Mouse (Mus musculus) right cerebral cortex, postnatal 25 days (tissue): Measurements from ENCODE around the gene Srrt.

Source experiments
- DNase-seq: peaks from one replicate; pipeline ENCODE4 v3.0.0; 2022

Gene Srrt

DNA sequence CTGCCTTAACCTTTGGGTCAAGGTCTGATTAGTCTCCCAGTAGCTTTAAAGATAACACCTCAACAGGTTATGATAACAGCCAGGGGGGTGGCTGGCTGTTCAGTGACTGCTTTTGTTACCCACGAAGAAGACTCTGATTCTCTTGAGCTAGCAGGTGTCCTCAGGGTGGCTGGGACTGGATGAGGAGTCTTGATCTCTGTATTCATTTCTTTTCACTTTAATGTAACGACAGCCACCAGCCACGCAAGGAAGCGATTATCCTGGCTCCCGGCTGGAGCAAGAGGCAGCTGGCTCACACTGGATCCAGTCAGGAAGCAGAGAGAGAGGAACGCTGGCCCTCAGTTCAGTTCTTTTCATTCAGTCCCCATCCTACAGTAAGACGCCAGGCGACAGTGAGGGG lies 29.7 kb upstream of the Srrt start:
- no peak for DNase-seq

- no peak for DNase-seq
These were observed 27.6 kb upstream of the Srrt start for GRCm38 (mm10) chr5:137335066-137335465.

- DNase-seq, result no peak
These were observed 26.8 kb upstream of the Srrt start for GRCm38 (mm10) chr5:137334317-137334716.

GRCm38 (mm10) chr5:137333512-137334174 lies 26.2 kb upstream of the Srrt start, which contains the start of gene Slc12a9:
TSS of gene Slc12a9 (minus strand) at chr5:137333597.
- DNase-seq, result peak; percentile 89

GRCm38 (mm10) chr5:137332857-137333511 lies 25.5 kb upstream of the Srrt start:
- no peak for DNase-seq

GRCm38 (mm10) chr5:137330910-137331309 lies 23.4 kb upstream of the Srrt start:
- no peak for DNase-seq

DNA sequence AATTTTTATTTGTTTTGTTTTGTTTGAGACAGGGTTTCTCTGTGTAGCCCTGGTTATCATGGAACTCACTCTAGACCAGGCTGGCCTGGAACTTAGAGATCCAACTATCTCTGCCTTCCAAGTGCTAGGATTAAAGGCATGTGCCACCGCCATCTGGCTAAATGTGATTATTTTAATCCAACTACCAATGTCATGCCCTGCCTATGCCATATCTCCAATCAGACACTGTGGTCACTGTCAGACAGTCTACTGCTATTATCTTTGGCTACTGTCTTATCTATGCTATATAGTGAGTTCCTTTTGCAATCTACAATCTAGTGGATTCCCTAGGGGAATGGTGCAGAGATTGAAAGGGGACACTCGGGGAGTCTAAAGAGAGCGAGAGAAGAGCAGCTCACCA lies 13.5 kb upstream of the Srrt start:
- no peak for DNase-seq

DNA sequence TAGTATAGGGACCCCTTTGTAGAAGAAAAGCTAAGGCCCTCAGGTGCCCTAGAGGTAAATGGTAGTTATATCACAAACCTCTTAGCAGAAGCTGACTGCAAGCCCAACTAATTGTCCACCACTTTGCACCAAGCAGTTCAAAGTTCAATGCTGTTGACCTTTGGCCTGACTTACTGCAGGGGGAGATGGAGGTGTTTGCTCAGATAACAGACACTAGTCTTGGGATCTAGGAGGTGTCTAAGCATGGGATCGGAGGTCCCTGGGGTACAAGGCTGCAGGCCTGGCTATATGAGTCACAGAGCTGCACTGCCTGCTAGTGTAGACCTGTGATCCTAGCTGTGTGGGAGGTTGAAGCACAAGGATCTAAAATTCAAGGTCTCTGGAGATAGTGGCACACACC lies 11.1 kb upstream of the Srrt start:
- DNase-seq, result no peak

GRCm38 (mm10) chr5:137317361-137317760 lies 9.9 kb upstream of the Srrt start:
- DNase-seq, result no peak

DNA sequence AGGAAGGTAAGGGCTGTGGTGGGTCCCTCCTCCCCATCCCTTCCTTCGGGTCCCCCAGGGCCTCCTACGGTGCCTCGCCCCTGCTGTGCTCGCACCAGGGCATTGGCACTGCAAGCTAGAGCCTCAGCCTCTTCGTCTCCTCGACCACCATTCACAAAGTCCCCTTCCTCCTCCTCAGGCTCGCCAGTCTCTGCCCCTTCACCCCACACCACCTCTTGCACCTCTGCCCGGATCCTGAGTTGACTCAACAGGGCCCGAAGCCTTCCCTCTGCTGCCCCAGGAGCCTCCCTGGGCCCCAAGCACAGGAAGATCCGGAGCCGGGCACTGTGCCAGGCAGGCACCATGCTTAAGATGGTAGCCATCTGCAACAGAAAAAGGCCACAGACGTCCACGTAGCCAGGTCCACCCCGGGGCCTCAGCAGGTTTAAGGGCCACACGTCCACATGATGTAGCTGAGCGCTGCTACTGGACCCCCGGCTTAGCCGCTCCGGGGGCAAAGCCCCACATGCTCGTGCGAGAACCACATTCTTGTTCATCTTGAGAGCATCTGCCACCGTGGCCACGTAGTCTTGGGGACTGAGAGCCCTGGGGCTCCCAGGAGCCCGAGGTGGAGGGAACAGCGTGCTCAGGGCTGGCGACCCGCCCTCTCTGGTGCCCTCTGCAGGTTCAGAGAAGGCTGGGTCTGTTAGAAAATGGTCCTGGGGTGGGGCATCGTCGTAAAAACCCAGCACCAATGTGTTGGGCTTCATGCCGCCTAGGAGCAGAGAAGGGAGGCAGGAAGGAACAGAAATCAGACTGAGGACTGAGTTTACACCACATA lies 7.8 kb upstream of the Srrt start:
- DNase-seq, result no peak

- peak; percentile 31 for DNase-seq
These were observed 7.0 kb upstream of the Srrt start, which contains the start of gene Trip6 for GRCm38 (mm10) chr5:137314193-137315083. TSS of gene Trip6 (minus strand) at chr5:137314404.

DNA sequence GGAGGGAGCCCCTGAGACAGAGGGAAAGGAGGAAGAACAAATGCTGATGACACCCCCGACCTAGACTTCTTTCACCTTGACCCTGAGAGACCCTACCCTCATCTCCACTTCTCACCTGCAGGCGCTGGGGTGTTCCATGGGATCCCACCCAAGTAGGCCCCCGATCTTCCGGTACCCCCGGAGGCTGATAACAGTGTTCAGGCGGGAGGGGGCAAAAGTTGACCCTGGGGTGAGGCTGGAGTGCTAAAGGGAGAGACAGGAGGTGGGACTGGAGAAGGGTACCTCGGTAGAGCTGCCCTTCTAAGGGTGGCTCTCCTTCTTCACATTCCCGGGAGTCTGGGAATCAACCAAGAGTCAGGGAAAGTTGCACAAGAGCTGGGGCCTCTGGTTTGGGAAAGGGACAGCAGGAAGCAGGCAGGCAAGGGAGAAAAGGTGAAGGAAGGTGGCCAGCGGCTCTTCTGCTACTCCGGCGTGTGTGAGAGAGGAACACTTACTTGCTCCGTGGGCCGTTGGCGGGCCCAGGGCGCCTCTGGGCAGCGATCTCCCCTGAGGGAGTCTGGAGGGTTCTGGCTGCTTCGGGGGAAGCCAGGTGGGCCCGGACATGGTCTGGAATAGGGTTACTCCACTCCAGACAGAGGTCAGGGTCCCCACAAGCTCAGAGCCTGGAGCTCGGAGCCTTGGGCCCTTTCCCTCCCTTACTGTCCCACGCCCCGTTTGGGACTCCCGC lies 6.2 kb upstream of the Srrt start:
- DNase-seq, result no peak

GRCm38 (mm10) chr5:137308356-137308755 lies 882 bp upstream of the Srrt start:
- no peak for DNase-seq

DNA sequence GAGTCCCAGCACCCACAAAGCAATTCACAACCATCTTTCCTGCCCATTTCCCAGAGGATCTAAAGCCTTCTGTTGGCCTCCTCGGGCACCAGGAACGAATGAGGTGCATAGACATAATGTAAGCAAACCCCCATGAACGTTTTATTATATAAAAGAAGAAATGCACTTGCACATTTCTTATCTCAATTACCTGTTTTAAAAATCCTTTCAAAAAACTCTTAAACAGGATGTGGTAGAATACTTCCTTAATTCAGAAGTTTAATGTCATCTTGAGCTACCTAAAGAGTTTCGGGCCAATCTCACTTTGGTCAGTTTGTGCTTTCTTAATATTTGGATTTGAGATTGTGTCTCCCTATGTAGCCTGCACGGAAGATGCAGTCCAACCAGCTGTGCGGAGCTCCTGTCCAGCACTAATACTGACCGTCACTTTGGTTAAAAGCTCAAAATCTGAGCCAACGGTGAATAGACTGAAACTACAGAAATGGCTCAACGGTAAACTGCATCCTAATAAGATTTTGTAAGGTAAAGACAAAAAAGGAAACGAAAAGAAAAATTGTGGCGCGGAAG lies 952 bp downstream of the Srrt start:
- no peak for DNase-seq

GRCm38 (mm10) chr5:137305822-137306221 lies 1.7 kb downstream of the Srrt start:
- DNase-seq, result no peak

DNA sequence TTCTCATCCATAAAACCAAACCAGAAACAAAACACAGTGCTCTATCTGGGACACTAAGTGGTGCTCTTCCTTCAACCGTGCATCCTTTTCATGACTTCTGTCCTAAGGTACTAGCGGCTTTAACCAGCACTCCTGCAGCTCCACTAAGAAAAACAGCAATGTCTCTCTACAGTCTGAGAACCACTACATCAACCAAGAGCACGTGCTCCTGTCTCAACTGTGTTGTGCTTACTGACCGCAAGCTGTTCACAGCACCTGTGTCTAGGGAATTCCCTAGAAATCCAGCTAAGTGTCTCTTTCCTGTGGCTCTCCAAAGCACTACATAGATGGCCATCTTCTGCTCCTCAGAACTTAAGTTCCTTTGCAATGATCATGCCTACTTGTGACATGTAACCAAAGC lies 2.7 kb downstream of the Srrt start:
- no peak for DNase-seq

DNA sequence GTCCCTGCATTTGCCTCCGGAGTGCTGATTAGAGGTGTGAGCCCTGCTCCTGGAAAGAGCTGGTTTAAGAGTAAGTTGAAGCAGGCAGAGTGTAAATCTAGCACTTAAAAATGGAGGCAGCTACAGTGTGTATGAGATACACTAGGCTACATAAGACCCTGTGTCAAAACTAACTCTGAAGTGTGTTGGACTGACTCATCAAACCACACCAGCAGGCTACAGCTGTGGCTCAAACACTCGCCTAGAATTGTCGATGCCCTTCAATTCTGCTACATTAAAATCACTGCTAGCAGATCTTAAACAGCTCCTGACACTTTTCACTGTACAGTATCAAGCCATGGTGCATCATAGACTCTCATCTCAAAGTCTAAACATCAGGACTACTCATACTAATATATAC lies 3.3 kb downstream of the Srrt start:
- DNase-seq, result no peak

DNA sequence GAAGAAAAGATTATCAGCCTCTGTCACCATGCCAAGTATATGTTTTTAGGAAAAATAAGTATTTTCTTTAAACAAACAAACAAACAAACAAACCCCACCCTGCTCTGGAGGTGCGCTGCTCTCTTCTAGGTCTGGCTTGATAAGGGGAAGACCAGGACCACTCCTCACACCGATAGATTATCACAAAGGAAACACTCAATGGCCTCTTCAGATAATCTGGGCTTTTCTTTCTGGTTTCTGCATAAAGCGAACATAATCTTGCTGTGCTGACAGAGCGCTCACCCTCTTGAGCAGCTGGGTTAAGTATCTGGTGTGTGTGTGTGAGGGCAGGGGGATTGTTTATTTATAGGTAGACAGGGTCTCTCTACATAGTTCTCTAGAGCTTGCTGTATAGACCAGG lies 3.9 kb downstream of the Srrt start:
- no peak for DNase-seq

DNA sequence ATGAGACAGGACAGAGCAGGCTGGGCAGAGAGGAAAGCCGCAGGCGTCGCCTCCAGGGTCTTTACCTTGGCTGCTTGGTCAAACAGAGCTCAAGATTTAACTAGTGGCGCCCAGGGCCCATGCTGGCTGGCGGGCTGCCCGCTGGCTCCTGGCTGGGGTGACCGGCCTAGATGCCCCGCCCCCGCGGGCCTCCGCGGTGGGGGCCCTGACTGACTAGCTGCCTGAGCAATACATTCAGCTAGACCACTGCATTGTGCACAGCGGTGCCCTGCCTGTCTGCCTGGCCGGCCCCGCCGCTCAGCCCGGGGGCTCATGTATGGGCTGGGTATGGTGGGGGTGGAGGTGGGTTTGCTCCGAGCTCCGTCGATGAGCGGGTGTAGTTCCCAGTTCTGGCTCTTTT lies 6.2 kb downstream of the Srrt start:
- DNase-seq, result no peak

GRCm38 (mm10) chr5:137299240-137299639 lies 8.2 kb downstream of the Srrt start:
- DNase-seq, result no peak

- DNase-seq, result no peak
These were observed 10.3 kb downstream of the Srrt start for GRCm38 (mm10) chr5:137297126-137297525.

- DNase-seq, result no peak
These were observed 11.8 kb downstream of the Srrt start for GRCm38 (mm10) chr5:137295712-137296111.
